Mouse (Mus musculus) brain, embryonic 14.5 days (tissue): ENCODE measurements around the gene Steap3. TPM values are rescaled to one million over a fixed set of nuclear protein-coding genes. Genes with fewer than 3 reads are reported as not detected.

Experiments
- DNase-seq: peaks from one replicate; pipeline ENCODE4 v3.0.0-alpha.2; 2011; ENCODE audit warnings: low read depth
- CTCF ChIP-seq: fragments of 200-500 bp; IDR thresholded peaks from 2 replicates; pipeline ENCODE4 v1.5.1; 2012; ENCODE audit warnings: inconsistent platforms, mild to moderate bottlenecking, moderate library complexity, borderline replicate concordance; ENCODE audit not compliant: insufficient read depth, insufficient read length; ENCODE audit errors: extremely low read depth
- POLR2A ChIP-seq: fragments of 200-500 bp; IDR thresholded peaks from 2 replicates; pipeline ENCODE4 v1.6.1; 2012; ENCODE audit warnings: mild to moderate bottlenecking, inconsistent platforms, borderline replicate concordance; ENCODE audit not compliant: poor library complexity, insufficient read depth, insufficient read length, severe bottlenecking; ENCODE audit errors: extremely low read depth
- polyA plus RNA-seq: library from polyadenylated mRNA; depleted of rRNA; stranded (reverse); fragments of >200 nt; gene quantifications from 2 replicates; pipeline ENCODE4 v1.2.3, GENCODE M21; 2012

Steap3 gene
- polyA plus RNA-seq, 1 experiment = 3.7 TPM

DNA sequence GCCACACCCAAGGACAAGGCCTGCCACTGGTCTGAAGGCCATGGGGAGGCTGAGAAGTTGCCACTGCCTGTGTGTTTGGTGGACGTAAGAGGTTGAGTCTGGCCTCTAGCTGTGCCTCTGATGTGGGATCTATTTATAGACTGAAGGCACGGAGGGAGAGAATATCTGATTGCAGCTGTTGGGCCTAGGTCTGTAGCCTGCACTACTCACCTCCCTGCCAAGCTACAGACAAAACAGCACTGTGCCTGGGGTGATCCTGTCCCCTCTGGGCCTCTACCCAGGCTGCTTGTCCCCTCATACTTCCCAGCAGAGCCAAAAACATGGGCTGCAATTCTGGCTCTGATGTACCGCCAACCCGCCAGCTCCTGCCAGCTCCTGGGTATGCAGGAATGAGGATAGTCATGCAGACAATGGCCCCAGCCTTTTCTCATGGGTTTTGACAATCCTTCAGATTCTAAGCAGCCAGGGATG, 26.8 kb downstream of the Steap3 start:
- TF ChIP-seq CTCF (no peak), POLR2A (no peak)
- peak; percentile 83 for DNase-seq

DNA sequence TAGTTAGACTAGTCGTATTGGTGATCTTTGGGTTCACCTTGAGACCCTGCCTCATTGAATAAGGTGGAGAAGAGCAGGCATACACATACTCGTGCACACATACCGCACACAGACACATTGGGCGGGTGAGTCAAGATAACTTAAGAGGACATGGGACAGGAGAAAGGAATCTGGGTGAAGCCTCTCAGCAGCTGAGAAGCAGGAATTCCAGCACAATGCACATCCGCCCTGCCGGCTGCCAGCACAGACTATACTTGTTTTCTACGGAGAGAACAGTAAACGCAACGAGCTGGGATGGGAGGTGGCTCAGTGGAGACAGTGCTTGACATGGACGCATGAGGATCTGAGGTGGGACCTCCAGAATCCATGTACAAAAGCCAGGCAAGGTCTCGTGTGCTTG, 27.9 kb downstream of the Steap3 start:
- TF ChIP-seq POLR2A = no peak
- no peak for TF ChIP-seq CTCF
- no peak for DNase-seq

DNA sequence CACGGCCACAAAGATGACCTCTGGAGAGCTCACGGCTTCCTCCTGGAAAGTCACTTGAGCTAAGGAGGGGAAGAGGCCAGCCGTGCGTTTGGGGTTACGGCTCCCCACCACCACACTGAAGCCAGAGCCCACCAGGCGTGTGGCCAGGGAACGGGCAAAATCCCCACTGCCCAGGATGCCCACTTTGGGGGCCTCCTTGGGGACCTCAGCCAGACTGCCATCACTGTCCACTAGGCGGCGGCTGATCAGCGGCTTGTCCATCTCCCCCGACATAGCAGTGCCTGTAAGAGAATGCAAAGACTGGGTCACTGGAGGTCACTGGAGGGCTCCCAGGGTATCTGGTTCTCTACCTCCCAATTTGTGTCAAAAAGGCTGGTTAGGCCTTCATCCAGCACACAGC, 28.5 kb downstream of the Steap3 start:
- no peak for TF ChIP-seq POLR2A
- peak; percentile 19; the same call in 1 of the 2 replicates for TF ChIP-seq CTCF
- no peak for DNase-seq

DNA sequence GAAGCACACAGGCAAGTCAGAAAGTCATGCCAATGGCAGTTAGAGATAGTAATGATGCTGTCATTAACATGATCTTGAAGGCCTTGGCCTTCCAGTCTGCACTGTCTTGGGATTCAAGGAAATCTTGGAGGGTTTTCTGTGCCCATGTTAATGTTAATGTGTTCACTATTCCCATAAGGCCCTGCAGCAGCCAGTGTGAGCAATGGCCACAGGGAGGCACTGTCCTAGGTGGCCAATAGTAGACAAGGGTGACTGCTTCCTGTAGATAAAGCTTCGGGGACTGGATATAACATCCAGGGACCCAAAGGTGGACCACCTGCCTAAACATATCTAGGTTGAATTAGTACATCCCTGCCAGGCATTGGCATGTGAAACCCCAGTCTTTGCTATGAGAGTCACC, 35.4 kb downstream of the Steap3 start:
- no peak for DNase-seq
- TF ChIP-seq POLR2A = no peak
- TF ChIP-seq CTCF = no peak; the same call in 1 of the 2 replicates

DNA sequence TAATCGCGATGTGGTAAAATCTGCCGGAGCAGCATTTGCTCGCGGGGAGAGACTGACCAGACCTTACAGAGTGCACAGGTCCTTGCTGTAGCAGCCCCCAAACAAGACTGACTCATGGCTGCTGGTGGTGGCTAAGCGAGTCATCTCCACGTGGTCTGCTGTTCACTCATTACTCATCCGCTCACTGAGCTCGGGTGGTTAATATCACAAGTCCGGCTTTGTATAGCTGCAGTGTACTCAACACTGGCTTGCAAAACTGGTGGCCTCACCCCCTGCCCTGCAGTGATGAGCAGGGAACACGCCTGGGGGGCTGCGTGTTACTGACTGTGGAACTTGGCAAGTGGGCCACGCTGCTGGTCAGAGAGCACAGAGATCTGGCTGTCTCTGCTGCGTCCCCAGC, 36.1 kb downstream of the Steap3 start:
- TF ChIP-seq CTCF (no peak), POLR2A (no peak)
- no peak for DNase-seq

DNA sequence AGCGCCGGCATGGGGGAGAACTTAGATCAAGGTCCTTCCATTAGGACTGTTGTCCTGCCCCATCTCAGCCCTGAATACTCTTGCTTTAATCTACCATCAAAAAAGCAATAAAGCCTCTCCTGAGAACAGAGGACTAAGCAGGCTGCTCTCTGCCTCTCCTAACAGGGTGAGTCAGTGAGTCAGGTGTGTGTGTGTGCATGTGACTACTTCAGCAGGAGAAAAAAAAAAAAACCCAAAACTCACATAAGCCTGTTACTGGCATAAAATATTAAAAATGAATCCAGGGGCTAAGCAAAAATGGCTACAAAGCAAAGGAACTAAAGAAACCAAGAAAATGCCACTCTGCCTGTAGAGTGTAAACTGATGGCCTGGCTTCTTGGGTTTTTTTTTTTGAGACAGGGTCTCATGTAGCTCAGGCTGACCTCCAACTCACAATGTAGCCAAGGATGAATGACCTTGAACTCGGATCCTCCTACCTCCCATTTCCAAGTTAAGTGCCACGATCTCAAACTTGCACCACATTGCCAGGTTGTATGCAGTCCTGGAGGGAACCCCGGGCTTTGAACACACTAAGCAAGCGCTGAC, 36.8 kb downstream of the Steap3 start:
- DNase-seq = no peak
- TF ChIP-seq POLR2A (no peak), CTCF (no peak)

DNA sequence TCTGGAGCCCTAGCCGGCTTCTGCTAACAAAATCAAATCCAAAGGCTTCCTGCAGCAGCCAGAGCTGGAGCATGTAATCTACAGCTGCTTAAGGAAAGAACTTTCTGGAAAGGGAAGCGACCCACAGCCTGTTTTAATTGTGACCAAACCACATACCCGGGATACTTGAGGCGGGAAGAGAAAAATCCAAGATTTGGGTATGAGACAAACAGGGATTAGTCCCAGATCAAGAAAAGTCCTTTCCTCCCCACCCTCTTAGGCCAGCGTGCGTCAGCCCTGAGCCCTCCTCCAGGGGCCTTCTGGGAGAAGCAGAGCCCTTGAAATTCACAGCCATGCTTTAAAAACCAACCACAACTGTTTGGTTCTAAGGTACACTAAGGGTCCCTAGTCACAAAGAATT, 40.3 kb downstream of the Steap3 start:
- no peak for DNase-seq
- TF ChIP-seq CTCF = no peak
- no peak for TF ChIP-seq POLR2A

DNA sequence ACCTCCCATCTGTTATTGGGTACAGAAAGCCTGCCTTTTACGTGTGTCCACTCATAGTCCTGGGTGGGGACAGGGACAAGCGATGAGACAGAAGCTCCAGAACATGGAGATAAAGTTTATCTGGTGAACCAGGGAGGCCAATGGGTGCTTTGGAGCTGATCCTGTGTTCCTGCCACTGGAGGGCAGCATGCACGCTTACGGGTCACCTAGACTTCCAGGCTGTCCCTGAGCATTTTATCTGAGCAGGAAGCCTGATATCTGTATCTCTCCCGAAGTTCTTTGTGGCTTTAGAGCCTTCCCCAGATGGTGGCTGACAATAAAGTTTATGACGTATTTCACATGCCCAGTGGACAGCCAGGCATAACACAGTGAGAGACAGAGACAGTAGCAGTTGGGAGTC, 41.2 kb downstream of the Steap3 start:
- TF ChIP-seq POLR2A (no peak), CTCF (peak; percentile 77)
- peak; percentile 65 for DNase-seq

DNA sequence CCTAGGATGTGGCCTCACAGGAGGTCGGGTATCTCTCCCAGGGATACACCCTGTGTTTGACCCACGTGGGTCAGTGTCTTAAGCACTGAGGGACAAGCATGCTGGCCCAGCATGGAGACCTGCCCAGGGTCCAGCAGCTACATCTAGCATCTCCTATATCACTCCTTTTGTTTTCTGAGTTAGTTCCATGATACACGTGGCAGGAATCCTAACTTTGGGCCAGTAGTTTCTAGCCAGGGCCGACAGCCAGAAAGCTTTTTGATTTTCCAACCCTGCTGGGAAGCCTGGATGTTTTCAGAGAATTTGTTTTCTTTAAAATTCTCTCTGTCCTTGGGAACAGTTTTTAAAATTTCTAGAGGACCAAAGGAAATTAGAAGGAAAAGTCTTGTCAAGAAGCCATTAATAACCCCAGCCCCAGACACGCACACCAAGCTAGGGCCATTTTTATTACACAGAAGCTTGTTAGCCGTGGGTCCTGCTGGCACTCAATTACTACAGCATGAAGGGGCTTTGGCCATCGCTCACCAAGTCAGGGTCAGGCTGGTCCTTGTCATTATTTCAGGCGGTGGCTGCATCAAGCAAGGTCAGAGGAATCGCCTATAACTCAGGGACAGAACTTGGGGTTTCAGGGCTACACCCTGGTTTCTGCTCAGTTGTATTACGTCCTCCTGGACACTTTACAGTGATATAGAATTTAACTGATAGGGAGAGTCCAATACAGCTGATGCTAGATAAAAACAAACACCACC, 42.6 kb downstream of the Steap3 start:
- DNase-seq = no peak

DNA sequence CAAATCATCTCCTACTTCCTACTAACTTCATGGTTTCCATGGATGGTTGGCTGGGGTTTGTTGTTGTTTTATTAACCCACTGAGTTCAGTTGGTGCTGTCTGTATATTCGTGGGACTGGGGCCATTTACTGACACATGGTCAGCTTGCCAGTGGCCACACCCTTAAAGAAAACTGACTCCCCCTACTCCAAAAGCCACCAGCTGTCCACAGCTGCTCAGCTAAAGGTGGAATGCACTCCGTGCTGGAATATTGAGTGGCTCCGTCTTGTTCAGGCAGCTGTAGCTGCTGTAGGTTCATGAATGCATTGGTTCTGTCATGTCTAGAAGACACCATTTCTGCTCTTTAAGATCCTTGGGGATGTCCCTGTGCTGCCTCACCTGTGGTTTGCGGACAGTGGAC, 48.9 kb downstream of the Steap3 start:
- TF ChIP-seq POLR2A (no peak), CTCF (no peak)
- no peak for DNase-seq

More for the DNA sequence above, 42.6 kb downstream of the Steap3 start:
- TF ChIP-seq POLR2A = no peak
- TF ChIP-seq CTCF = no peak

DNA sequence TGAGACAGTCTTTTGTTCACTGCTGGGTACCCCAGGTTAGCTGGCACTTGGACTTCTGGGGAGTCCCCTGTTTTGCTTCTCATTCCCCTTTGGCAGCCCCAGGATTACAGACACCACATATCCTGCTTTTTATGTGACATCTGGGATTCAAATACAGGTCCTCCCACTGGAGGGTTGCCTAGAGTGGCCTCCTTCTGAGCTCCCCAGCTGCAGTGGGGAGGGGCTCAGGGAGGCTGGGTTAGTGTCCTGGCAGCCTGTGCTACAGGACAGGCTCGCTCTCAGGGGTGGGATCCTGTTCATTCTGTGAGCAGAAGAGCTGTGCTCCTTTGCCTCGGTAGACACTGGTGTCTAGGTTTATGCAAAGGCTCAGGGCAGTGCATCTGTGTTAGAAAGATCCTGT, 51.2 kb downstream of the Steap3 start:
- TF ChIP-seq POLR2A = no peak
- no peak for TF ChIP-seq CTCF
- DNase-seq = peak; percentile 13

DNA sequence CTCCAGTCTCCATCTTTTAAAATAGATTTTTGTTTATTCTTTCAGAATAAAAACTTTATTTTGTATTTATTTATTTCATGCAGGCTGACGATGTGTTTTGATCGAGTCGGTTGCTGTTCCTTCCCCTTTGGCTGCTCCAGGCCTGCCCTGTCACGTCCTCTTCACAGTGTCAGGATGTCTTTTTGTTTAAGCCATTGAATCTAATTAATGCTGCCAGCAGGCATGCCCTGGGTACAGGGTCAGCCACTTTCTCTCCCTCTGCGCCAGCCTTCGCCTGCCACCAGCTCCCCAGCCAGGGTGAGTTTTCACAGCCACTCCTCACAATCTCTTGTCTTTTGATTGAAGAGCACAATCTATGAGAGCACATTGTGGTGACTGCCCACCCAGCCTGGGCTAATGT, 51.7 kb downstream of the Steap3 start:
- TF ChIP-seq CTCF (no peak), POLR2A (no peak)
- DNase-seq = peak; percentile 23
